Mouse (Mus musculus) spleen, postnatal 36 days (tissue): ENCODE results near the gene Cd70.
A peak's percentile ranks its signal among the peaks of the same experiment; 100 is the strongest.
"Not testable (repeated sequence)": the region's sequence is repeated elsewhere in the genome, so short reads cannot be mapped to it uniquely, and the experiment has no call there.

ENCODE experiments used
- DNase-seq, 2 experiments: peaks; one replicate each; pipeline ENCODE4 v3.0.0; 2022; ENCODE audit warnings: low spot score in 2 of 2, mixed read lengths in 1 of 2

The Cd70 gene

DNA sequence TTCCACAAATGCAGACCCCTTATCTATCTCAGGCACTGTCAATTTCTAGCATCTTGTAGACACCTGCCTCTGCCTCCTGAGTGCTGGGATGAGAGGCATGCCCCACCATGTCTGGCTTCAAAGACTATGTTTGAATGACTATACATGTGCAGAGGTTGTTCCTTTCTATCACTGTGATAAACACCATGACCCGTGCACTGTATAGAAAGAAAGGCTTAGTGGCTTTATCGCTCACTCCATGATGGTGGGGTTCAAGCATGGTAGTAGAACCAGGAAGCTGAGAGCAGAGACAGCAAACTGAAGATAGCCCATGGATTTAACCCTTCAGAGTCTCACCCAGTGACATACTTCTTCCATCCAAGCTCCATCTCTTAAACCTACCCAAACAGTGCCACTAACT is 14.9 kb downstream of the Cd70 start:
- DNase-seq, result no peak

DNA sequence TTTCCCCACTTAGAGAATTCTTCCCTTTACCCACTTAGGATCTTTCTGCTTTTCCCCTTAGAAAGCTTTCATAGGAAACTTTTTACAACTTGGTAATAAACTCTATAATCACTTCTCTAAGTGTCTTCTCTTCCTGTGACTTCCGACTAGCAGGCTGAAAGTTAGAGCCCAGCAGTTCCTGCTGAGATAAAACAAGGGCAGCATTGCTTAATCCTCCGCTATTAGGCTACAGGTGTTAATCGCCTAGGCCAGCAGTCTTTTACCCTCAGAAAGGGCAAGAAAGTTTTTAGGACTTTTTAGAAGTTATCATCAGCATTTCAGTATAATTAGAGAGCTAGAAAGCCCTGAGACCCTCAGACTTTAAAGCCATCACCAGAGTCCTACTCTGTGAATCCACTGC is 15.6 kb downstream of the Cd70 start:
- not testable (repeated sequence) for DNase-seq

DNA sequence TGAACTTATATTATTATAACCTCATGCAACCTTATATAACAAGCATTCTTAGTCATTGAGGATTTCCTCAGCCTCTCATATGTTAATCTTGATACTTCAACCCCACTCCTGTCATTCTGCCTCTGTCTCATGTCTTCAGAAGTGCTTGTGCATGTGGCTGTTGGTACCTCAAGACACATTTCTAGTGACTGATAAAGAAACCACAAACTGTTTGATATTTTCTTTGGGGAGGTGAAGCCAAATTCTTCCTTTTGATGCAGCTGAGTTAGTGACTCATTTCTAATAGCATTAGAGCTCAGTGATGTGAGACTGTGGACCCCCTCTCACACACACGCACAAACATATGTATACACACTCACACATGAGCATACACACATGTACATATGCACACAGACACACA is 17.8 kb downstream of the Cd70 start:
- DNase-seq, result no peak

DNA sequence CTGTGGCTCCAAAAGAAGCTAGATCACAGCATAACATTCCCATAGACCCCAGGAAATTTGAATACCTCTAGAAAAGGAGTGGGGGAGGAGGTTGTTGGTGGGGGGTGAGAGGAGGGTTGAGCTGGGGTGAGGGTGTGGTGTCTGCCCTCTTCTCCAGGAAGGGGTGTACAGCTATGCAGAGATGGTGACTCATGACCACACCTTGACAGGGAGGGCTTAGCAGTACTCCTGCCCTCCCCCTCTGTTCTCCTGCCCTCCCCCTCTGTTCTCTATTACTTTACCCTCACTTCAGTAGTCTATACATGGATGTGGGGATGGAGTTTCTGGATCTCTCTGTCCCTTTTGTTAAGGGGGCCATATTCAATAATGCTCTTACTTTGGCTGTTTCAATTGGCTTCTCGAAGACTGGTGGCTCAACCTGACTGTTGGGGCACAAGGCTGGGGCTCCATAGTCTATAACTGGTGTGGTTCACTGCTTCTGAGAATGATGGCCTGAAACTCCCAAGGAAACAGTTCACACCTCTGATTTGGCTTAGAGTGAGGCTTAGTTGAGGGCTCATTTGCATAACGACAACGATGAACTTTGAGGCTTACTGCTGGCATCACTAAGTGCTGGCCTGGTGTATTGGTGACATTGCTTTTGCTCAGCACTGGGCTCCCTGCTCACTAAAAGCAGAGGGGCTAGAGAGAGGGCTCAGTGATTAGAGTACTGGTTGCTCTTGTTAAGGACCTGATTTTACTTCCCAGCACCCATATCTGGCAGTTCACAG is 23.5 kb downstream of the Cd70 start:
- DNase-seq, result no peak

DNA sequence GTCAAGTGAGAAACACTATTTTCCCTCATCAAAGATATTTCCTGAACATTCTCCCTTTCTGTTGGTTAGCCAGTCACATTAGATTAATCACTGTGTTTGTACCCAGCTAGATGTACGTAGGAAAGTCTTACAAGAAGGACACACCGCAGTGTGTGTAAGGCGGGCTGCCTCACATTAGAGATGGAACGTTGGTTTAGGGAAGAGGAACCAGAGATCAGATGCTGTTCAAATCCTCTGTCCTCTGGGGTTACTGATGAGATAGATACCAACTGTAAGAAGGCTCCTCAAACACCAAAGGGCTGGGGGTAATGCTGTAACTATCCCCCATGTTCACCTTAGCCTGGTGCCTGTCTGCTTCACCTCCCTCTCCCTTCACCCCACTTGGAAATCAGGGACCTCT is 24.8 kb downstream of the Cd70 start:
- DNase-seq, result no peak

DNA sequence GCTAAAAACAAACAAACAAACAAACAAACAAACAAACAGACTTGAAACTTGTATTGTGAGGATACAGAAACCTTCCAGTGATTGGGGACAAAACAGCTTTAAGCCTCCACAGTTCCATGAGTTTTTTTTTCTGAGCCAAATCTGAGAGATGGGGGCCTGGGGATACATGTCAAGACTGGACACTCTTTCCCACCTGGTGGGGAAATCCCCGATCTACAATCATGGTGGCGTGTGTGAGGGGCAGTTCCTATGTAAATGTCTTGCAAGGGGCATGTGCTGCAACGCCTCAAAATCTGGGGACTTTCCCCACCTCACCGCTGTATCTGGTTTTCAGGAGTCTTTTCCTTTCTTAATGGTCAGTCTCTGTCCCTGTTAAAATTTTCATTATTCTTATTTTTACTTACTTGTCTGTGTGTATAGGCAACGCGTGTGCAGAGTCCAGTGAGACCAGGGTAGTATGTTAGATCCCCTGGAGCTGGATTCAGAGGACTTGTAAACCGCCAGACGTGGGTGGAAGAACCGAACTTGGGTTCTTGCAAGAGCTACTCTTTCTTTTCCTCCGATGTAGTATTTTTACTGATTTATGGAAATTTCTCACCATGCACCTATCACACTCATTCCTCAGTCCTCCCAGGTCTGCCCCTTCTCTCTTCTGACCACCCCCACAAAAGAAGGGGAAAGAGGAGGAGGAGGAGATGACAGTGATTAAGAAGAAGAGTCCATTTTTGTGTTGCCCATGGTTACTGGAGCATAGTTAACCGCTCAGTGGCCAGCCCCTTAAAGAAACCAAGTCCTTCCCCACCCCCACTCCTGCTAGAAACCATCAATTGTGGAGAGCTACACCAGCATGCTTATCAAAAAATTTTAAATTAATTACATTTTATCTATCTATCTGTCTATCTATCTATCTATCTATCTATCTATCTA is 26.1 kb downstream of the Cd70 start:
- DNase-seq, result no peak

DNA sequence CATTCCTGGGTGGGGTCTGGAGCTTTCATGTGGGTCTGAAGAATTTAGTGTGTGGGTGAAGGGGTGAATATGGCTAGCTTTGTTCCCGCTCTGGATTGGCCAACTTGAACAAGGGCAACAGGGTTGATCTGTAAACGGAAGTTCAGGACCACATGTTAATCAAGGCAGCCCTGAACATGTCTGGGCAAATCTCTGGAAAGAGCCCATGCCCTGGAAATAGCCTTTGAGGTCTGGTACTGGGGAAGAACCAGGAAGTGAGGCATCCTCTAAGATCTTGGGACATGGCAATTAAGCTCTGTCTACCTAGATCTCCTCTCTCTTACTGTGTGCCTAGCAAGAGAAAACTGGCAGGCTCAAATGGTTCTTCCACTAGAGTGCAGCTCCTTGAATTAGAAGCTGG is 27.7 kb downstream of the Cd70 start:
- no peak for DNase-seq

DNA sequence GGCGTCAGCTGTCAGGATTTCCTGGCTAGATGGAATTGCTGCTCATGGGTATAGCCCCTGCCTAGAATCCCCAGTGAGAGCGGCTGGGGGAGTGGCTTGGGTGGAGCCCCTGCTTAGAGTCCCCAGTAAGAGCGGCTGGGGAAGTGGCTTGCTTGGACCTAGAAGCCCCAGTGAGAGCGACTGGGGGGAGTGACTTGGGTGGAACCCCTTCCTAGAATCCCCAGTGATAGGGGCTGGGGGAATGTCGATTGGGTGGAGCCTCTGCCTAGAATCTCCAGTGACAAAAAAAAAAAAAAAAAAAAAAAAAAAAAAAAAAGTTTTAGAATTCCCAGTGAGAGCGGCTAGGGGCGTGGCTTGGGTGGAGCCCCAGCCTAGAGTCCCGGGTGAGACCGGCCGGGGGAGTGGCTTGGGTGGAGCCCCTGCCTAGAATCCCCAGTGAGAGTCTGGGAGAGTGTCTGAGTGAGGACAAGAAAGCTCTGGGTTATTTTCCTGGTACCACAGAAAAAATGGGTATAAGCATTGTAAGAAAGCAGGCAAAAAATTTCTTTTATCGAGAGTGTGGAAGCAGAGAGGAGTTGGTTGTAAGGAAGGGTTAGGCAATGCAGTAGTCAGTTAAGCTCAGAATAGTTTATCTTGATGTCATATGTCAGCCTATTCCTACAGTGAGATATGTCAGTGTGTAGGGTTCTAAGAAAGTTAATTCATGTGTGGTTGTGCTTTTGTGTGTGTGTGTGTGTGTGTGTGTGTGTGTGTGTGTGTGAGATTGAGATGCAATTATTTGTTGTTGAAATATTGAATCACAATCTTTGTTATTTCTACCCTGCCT is 30.8 kb downstream of the Cd70 start:
- DNase-seq, result peak; percentile 14 to 40

DNA sequence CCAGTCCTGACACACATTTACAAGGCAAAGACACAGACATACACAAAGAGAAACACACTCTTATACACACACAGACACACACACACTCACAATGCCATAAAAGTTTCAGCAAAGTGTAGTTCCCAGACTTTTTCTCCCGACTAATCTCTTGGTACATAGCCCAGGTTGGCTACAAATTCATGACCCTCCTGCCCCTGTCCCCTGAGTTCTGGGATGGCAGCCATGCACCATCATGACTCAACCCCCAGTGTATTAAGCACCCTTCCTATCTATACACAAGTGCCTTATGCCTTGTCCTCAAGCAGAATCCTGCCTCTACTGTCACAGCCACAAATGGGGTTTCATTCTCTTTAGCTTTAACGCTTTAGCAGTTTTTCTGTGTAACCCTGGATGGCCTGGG is 32.8 kb downstream of the Cd70 start:
- no peak for DNase-seq

DNA sequence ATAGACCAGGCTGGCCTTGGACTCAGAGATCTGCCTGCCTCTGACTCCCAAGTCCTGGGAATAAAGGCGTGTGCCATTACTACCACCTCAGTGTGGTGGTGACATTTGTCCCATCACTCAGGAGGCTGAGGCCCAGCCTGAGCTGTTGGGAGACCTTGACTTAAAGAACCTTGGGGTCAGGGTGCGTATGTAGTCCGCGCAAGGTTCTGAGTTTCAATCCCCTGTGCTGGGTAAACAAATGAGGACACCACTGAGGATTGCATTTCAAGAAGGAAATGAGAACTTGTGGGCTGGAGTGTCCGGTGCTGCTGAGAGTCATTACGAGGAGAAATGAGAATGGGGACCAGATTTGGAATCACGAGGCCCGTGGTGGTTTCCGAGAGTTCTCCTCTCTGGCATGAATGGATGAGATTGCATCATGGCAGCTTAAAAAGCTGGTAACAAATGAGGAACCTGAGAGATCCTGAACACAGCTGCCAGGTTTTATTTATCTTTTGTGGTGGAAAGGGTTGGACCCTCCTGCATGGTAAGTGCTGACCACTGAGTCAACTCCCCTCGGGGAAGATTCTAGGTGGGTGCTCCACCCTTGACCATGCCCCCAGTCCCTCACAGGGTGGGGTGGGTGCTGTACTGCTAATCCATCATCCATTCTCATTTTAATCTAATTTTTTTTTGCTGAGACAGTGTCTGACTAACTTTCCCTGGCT is 36.7 kb downstream of the Cd70 start:
- DNase-seq, result peak; percentile 6 to 24

DNA sequence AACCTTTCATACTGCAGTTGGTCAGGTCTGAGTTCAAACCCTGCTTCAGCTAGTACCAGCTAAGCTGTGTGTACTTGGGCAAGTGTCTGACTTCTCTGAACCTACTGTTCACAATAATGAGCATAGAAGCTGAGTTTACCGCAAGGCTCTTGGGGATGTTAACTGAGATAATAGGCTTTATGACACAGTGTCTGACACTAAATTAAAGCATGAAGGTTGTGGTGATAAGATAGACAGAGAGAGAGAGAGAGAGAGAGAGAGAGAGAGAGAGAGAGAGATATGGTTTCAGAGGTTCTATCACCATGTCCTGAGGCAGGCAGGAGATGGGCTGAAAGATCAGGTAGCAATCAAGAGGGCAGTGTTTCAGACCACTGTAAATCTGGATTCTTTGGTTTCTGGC is 39.6 kb downstream of the Cd70 start:
- DNase-seq, result no peak

DNA sequence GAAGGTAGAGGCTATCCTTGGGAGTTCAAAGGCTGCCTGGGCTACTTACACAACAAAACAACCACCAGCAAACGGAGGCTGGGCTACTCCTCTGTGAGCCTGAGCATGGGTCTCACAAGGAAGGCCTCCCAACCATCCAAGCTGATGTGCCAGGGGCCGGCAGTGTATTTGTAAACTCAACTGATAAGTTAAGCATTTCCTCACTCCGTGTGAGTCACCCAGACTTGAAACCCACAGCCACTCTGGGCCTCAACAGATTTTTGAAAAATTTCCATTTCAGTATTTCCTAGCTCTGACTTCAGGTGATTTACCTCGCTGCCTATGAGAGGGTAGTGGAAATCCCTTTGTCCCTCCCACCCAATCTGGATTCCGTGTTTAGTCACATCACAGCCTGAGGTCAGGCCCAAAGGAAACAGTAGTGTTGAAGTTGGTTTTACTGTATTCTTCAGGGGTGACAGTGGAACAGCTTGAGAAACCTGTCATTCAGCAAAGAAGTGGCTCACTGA is 40.9 kb downstream of the Cd70 start:
- no peak for DNase-seq

DNA sequence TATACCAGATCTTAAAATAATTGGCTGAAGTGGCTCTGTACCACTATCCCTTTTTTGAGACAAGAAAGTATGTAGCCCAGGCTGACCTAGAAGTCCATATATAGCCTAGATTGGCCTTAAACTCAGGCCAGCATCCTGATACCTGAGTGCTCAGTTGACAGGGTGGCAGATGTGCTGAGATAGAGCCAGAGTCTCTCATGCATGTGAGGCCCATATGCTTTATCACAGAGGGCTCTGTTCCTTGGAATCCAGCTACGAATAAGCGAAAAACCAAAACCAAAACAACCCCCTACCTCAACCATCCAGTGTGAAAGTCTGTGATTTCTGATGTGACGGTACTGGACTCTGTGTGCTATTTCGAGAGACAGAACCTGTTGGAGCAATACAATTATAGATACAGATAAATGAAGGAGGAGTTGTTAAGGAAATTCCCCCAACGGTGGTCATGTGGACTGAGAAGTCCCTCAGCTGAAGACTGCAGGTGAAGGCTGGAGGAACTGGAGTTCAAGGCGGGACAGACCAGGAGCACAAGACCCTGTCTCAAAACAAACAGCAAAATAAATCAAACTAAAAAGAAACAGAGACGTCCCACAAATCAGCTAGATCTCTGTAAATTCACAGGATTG is 41.4 kb downstream of the Cd70 start:
- DNase-seq, result no peak

DNA sequence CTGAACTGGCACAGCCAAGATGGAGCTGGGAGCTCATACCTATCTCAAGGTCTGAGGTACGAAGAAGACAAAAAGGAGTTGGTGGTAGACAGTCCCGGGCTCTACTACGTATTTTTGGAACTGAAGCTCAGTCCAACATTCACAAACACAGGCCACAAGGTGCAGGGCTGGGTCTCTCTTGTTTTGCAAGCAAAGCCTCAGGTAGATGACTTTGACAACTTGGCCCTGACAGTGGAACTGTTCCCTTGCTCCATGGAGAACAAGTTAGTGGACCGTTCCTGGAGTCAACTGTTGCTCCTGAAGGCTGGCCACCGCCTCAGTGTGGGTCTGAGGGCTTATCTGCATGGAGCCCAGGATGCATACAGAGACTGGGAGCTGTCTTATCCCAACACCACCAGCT is 42.5 kb downstream of the Cd70 start:
- no peak for DNase-seq

DNA sequence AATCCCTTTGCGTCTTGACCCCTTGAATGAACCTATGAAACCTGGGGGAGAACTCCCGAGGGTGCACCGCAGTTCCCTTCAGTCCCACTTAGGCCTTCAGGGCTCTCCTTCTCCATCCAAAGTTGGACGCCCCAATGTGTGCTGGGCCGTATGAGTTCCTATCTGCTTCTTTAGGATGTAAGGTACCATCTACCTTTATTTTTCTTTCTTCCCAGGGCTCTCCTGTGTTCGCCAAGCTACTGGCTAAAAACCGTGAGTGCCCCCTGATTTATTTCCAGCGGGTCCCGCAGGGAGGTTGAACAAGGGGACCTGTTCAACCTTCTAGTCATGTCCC is 43.6 kb downstream of the Cd70 start:
- no peak for DNase-seq

DNA sequence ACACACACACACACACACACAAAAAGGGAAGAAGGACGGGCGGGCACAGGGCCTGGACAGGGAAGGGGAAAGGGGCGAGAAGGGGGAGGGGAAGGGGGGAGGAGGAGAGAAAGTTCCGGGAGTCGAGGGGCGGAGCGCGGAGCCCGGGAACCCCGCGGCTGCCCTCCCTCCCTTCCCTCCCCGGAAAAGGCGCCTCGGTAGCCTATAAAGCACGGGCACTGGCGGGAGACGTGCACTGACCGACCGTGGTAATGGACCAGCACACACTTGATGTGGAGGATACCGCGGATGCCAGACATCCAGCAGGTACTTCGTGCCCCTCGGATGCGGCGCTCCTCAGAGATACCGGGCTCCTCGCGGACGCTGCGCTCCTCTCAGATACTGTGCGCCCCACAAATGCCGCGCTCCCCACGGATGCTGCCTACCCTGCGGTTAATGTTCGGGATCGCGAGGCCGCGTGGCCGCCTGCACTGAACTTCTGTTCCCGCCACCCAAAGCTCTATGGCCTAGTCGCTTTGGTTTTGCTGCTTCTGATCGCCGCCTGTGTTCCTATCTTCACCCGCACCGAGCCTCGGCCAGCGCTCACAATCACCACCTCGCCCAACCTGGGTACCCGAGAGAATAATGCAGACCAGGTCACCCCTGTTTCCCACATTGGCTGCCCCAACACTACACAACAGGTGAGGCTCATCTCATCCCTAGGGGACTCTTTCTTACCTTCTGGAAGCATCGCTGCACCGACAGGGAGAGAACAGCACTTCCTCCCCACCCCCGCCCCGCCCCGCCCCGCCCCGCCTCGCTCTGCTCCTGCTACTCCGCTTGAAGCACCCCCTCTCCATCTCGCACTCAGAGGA is 44.2 kb downstream of the Cd70 start, which contains the start of gene Tnfsf9:
Gene Tnfsf9 (plus strand): TSS at position 145 of the 854 bp plus-strand sequence.
- peak; percentile 6 to 14 for DNase-seq

DNA sequence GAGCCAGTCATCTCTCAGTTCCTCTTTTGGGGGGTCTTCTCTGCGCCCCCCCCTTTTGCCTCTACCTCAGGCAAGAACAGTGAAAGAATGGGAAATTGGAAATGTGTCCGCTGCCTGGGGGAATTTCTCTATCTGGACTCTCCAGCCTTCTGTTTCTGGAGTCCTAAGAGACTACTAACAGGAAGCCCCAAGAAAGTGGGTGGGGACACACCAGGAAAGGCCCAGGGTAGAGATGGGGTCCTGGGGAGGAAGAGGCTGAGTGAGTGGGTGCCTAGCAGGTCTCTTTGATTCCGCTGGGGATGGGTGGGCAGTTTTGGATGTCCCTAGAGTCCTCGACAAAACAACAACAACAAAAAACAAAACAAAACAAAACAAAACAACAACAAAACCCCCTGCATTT is 45.1 kb downstream of the Cd70 start:
- DNase-seq, result no peak

DNA sequence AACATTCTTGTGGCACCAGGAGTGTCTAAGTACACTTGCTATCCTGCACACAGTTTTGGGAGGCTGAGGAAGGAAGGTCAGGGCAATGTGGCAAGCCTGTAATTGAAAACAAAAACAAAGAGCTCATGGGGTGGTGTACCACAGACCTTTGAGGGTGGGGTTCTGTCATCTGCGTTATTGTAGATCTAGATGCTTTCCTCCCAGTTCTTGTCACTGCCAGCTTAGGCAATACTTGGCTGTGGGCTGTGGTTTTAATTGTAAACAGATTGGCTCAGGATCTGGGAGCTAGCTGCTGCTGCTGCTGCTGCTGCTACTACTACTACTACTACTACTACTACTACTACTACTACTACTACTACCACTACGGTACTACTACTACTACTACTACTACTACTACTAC is 47.3 kb downstream of the Cd70 start:
- DNase-seq, result no peak

DNA sequence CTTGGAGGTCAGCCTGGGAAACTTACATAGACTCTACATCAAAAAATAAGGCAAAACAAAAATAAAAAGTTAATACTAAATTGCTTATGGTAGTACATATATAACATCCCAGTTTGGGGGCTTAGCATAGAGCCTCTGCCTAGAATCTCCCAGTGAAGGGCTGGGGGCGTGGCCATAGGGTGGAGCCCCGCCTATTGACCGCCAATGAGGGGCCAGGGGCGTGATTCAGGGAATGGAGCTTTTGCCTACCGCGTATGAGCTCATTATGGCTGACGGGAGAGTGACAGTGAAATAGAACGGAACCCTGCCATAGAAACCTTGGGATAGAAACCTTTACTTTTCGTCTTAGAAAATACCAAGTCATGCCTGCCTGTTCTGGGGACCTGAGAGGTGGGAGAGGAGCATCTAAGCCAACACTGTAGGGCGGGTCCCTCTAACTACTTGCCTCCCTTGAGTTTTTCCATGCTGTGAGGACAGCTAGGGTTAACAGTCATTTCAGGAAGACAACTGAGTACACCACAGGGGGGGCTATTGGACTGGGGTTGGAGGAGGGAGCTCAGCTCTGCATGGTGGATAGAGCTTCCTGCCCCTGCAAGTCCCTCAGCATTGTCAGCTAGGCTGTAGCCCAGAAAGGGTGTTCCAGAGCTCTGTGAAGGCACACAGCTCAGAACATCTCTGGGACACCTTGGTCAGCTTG is 49.8 kb downstream of the Cd70 start:
- DNase-seq, result no peak
